In the genomic region with DNA sequence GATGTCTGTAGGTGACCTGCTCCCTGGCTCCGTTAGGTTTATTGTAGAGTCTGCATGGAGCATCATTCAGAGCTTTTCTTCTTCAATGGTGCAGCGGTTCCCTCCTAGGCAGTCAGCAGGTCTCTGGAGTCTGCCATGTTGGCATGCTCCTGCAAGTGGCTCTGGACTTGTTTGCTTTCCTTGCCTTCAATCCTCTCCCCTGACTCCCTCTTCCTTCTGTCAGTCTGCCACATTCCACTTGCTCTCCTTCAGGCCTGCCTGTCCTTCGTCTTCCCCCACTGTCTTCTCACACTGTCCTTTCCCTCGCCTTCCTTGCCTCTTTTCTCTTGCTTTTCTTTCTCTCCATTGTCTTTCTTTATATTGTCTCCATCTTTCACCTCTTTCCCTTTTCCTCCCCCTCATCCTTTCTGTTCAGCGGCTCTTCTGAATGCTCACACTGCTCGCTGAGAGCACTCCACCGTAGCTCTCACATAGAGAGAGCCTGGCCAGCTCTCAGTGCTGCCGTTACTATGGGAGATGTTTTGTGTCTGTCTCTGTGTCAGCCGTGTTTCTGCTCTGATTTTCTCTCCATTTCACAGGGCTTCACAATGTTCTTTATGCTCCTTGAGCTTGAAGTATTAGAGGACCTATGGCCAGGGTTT, we compare ENCODE assay signal across 16 mouse cellular contexts.
A peak's percentile ranks its signal among the peaks of the same experiment; 100 is the strongest.
DNase-seq lines count a peak whose midpoint lies in the region; ATAC-seq and TF ChIP-seq lines count a peak whose summit lies in the region.
"Had no signal": no experiment of that assay in that cellular context is flagged by ENCODE, and none has a peak within 500 bp of the region (broad histone marks: within the 10 kb centered on the region; RNA-seq: fewer than 3 reads in every experiment).

No protein-coding gene starts in this region.

- no peak for TF ChIP-seq POLR2A in kidney, adult 2 months (IDR thresholded peaks at IDR 0.05; ENCODE audit: low read depth, low read length)

- no peak for TF ChIP-seq CTCF in kidney, adult 2 months (conservative IDR thresholded peaks at IDR 0.05; ENCODE audit: insufficient read depth, insufficient read length, low read depth, low read length)

- intact Hi-C loops in left cerebral cortex, postnatal 36 days (cut with DNase I): no loop called here

- H3K36me3 ChIP-seq in embryonic facial prominence, embryonic 10.5 days (replicated peaks): no peaks in the 10 kb centered on the region
- no peaks in the 10 kb centered on the region for H3K36me3 ChIP-seq in hindbrain, embryonic 11.5 days (ENCODE audit: control insufficient read depth, insufficient read depth, low read length)
- H3K36me3 ChIP-seq in midbrain, embryonic 13.5 days: no peaks in the 10 kb centered on the region
- H3K36me3 ChIP-seq in kidney, adult 2 months (ENCODE audit: control insufficient read depth, insufficient read depth, low read length): no peaks in the 10 kb centered on the region
- H3K36me3 ChIP-seq: limb, embryonic 12.5 days; liver, embryonic 15.5 days had no signal

- WGBS in embryonic facial prominence, embryonic 10.5 days: 73% methylated on average over 9 of the region's 9 CpGs
- WGBS in hindbrain, embryonic 11.5 days: 43% methylated on average over 9 of the region's 9 CpGs
- 28% methylated on average over 9 of the region's 9 CpGs for WGBS in midbrain, embryonic 13.5 days
- 78% methylated on average over 9 of the region's 9 CpGs for WGBS in kidney, adult 2 months

- H3K27me3 ChIP-seq in embryonic facial prominence, embryonic 10.5 days (replicated peaks; ENCODE audit: low read depth, poor library complexity, severe bottlenecking): no peaks in the 10 kb centered on the region
- H3K27me3 ChIP-seq in hindbrain, embryonic 11.5 days (ENCODE audit: control insufficient read depth, insufficient read depth, low read length): no peaks in the 10 kb centered on the region
- no peaks in the 10 kb centered on the region for H3K27me3 ChIP-seq in midbrain, embryonic 13.5 days
- H3K27me3 ChIP-seq in kidney, adult 2 months (replicated peaks; ENCODE audit: control insufficient read depth, insufficient read depth, low read length): no peaks in the 10 kb centered on the region
- H3K27me3 ChIP-seq: limb, embryonic 12.5 days; liver, embryonic 15.5 days; Patski had no signal

- H3K9ac ChIP-seq in hindbrain, embryonic 11.5 days (ENCODE audit: low read depth, low read length): 0 out of 2 replicates have a peak overlapping the region, but pooled peaks have one; percentile 23
- peak overlapping the region; percentile 36 for H3K9ac ChIP-seq in midbrain, embryonic 13.5 days (replicated peaks)
- H3K9ac ChIP-seq: limb, embryonic 12.5 days; liver, embryonic 15.5 days had no signal

- peaks cover 16% of the 10 kb centered on the region for H3K4me1 ChIP-seq in embryonic facial prominence, embryonic 10.5 days
- no peaks in the 10 kb centered on the region for H3K4me1 ChIP-seq in hindbrain, embryonic 11.5 days (replicated peaks; ENCODE audit: control insufficient read depth, insufficient read depth, low read length)
- H3K4me1 ChIP-seq in midbrain, embryonic 13.5 days (replicated peaks): peaks cover 28% of the 10 kb centered on the region
- no peaks in the 10 kb centered on the region for H3K4me1 ChIP-seq in kidney, adult 2 months (ENCODE audit: control insufficient read depth, insufficient read depth, low read length)
- H3K4me1 ChIP-seq: liver, embryonic 15.5 days had no signal

- H3K4me3 ChIP-seq in embryonic facial prominence, embryonic 10.5 days: no peak overlapping the region
- no peak overlapping the region for H3K4me3 ChIP-seq in hindbrain, embryonic 11.5 days (ENCODE audit: low read depth, low read length)
- no peak overlapping the region for H3K4me3 ChIP-seq in midbrain, embryonic 13.5 days (replicated peaks)
- H3K4me3 ChIP-seq in kidney, adult 2 months (ENCODE audit: insufficient read depth, low read depth, low read length): no peak overlapping the region
- H3K4me3 ChIP-seq: limb, embryonic 12.5 days; liver, embryonic 15.5 days had no signal

- peak; percentile 86 for ATAC-seq in frontal cortex, adult (ENCODE audit: low TSS enrichment)
- no peak for ATAC-seq in hindbrain, embryonic 11.5 days (ENCODE audit: low FRiP score)
- peak; percentile 67; the same call in 1 of the 2 replicates for ATAC-seq in midbrain, embryonic 13.5 days
- ATAC-seq: Patski had no signal

- DNase-seq in frontal cortex, postnatal 14 days (ENCODE audit: low spot score in 2 of 2): no peak
- DNase-seq in embryonic facial prominence, embryonic 10.5 days (ENCODE audit: low spot score): no peak
- DNase-seq in hindbrain, embryonic 11.5 days (ENCODE audit: low spot score): no peak
- no peak for DNase-seq in lung, adult 18-20 months
- DNase-seq in left cerebral cortex, postnatal 36 days (ENCODE audit: low spot score in 2 of 2): no peak
- no peak for DNase-seq in kidney, adult 2 months
- DNase-seq: cerebellum, adult 9-11 months; gastrocnemius, postnatal 14 days; kidney, adult 8-10 months; kidney, postnatal 4 days had no signal

- H3K27ac ChIP-seq in embryonic facial prominence, embryonic 10.5 days (replicated peaks): peak overlapping the region; percentile 67
- H3K27ac ChIP-seq in hindbrain, embryonic 11.5 days (ENCODE audit: low read depth, low read length): 0 out of 2 replicates have a peak overlapping the region, but pooled peaks have one; percentile 27
- peak overlapping the region; percentile 46 for H3K27ac ChIP-seq in midbrain, embryonic 13.5 days
- H3K27ac ChIP-seq in kidney, adult 2 months (ENCODE audit: insufficient read depth, low read depth, low read length): no peak overlapping the region
- H3K27ac ChIP-seq: limb, embryonic 12.5 days; liver, embryonic 15.5 days; macrophage had no signal

- H3K9me3 ChIP-seq in embryonic facial prominence, embryonic 10.5 days: peaks cover 5% of the 10 kb centered on the region; the same call in 1 of the 2 replicates
- no peaks in the 10 kb centered on the region for H3K9me3 ChIP-seq in hindbrain, embryonic 11.5 days (ENCODE audit: control insufficient read depth, low read length)
- no peaks in the 10 kb centered on the region for H3K9me3 ChIP-seq in midbrain, embryonic 13.5 days
- H3K9me3 ChIP-seq: limb, embryonic 12.5 days; liver, embryonic 15.5 days had no signal

- no peak overlapping the region for H3K4me2 ChIP-seq in hindbrain, embryonic 11.5 days (replicated peaks; ENCODE audit: low read depth, low read length)
- no peak overlapping the region for H3K4me2 ChIP-seq in midbrain, embryonic 13.5 days (replicated peaks)
- H3K4me2 ChIP-seq: limb, embryonic 12.5 days; liver, embryonic 15.5 days had no signal
